Mouse (Mus musculus): ENCODE measurements around the gene Fam162a. TPM values are rescaled to one million over a fixed set of nuclear protein-coding genes. Genes with fewer than 3 reads are reported as not detected.
A peak's percentile ranks its signal among the peaks of the same experiment; 100 is the strongest.
"Not testable (repeated sequence)": the region's sequence is repeated elsewhere in the genome, so short reads cannot be mapped to it uniquely, and the experiment has no call there.

Fam162a gene
- polyA plus RNA-seq (2012): 5.7 and 7.9 TPM in 2 replicates

GRCm38 (mm10) chr16:36071450-36072379 lies at the start of gene Fam162a, which contains the start of gene Ccdc58:
Gene Fam162a, minus strand, starts transcription at chr16:36071594.
Gene Ccdc58, plus strand, starts transcription at chr16:36071685.
- Histone ChIP-seq H3K9me3 (ENCODE audit: control insufficient read depth, low read length) (no peaks in the 10 kb centered on the region), H3K4me3 (replicated peaks) (peak within 1 kb of the TSS; percentile 77), H3K4me1 (ENCODE audit: control insufficient read depth) (peaks cover 47% of the 10 kb centered on the region), H3K36me3 (ENCODE audit: control insufficient read depth) (peaks cover 30% of the 10 kb centered on the region), H3K27me3 (ENCODE audit: control insufficient read depth) (no peaks in the 10 kb centered on the region)
- TF ChIP-seq TAL1 (IDR thresholded peaks at IDR 0.05; ENCODE audit: low read length) (no peak), GATA1 (IDR thresholded peaks at IDR 0.05; ENCODE audit: low read length) (no peak)

GRCm38 (mm10) chr16:36115751-36116150 lies 44.4 kb upstream of the Fam162a start:
- not testable (repeated sequence) for H3K36me3 ChIP-seq (ENCODE audit: control insufficient read depth); H3K4me3 ChIP-seq (replicated peaks); H3K4me1 ChIP-seq (ENCODE audit: control insufficient read depth); H3K9me3 ChIP-seq (ENCODE audit: control insufficient read depth, low read length); H3K27me3 ChIP-seq (ENCODE audit: control insufficient read depth)

- not testable (repeated sequence) for H3K9me3 ChIP-seq (ENCODE audit: control insufficient read depth, low read length); H3K4me3 ChIP-seq (replicated peaks); H3K36me3 ChIP-seq (ENCODE audit: control insufficient read depth); H3K27me3 ChIP-seq (ENCODE audit: control insufficient read depth); H3K4me1 ChIP-seq (ENCODE audit: control insufficient read depth)
Observed at GRCm38 (mm10) chr16:36111486-36111885, 40.1 kb upstream of the Fam162a start.

- TF ChIP-seq GATA1 (IDR thresholded peaks at IDR 0.05; ENCODE audit: low read length) (no peak), TAL1 (IDR thresholded peaks at IDR 0.05; ENCODE audit: low read length) (no peak)
- Histone ChIP-seq H3K9me3 (ENCODE audit: control insufficient read depth, low read length) (no peaks in the 10 kb centered on the region), H3K4me3 (replicated peaks) (no peak overlapping the region), H3K36me3 (ENCODE audit: control insufficient read depth) (no peaks in the 10 kb centered on the region), H3K4me1 (ENCODE audit: control insufficient read depth) (no peaks in the 10 kb centered on the region), H3K27me3 (ENCODE audit: control insufficient read depth) (no peaks in the 10 kb centered on the region)
Observed at GRCm38 (mm10) chr16:36102211-36102610, 30.8 kb upstream of the Fam162a start.

GRCm38 (mm10) chr16:36101526-36101925 lies 30.1 kb upstream of the Fam162a start:
- Histone ChIP-seq H3K9me3 (ENCODE audit: control insufficient read depth, low read length) (no peaks in the 10 kb centered on the region), H3K4me1 (ENCODE audit: control insufficient read depth) (no peaks in the 10 kb centered on the region), H3K4me3 (replicated peaks) (no peak overlapping the region), H3K27me3 (ENCODE audit: control insufficient read depth) (no peaks in the 10 kb centered on the region), H3K36me3 (ENCODE audit: control insufficient read depth) (no peaks in the 10 kb centered on the region)
- TF ChIP-seq TAL1 (IDR thresholded peaks at IDR 0.05; ENCODE audit: low read length) (no peak), GATA1 (IDR thresholded peaks at IDR 0.05; ENCODE audit: low read length) (no peak)

- H3K4me1 ChIP-seq (ENCODE audit: control insufficient read depth); H3K27me3 ChIP-seq (ENCODE audit: control insufficient read depth); H3K4me3 ChIP-seq (replicated peaks); H3K36me3 ChIP-seq (ENCODE audit: control insufficient read depth); H3K9me3 ChIP-seq (ENCODE audit: control insufficient read depth, low read length): not testable (repeated sequence)
Observed at GRCm38 (mm10) chr16:36097813-36098499, 26.6 kb upstream of the Fam162a start.

- H3K9me3 ChIP-seq (ENCODE audit: control insufficient read depth, low read length): no peaks in the 10 kb centered on the region
- H3K4me3 ChIP-seq (replicated peaks): no peak overlapping the region
- no peaks in the 10 kb centered on the region for H3K4me1 ChIP-seq (ENCODE audit: control insufficient read depth)
- no peak for TF ChIP-seq TAL1 (IDR thresholded peaks at IDR 0.05; ENCODE audit: low read length)
- TF ChIP-seq GATA1 (IDR thresholded peaks at IDR 0.05; ENCODE audit: low read length): no peak
- no peaks in the 10 kb centered on the region for H3K27me3 ChIP-seq (ENCODE audit: control insufficient read depth)
- peaks cover 25% of the 10 kb centered on the region for H3K36me3 ChIP-seq (ENCODE audit: control insufficient read depth)
Observed at GRCm38 (mm10) chr16:36094079-36094478, 22.7 kb upstream of the Fam162a start.

- H3K4me1 ChIP-seq (ENCODE audit: control insufficient read depth): no peaks in the 10 kb centered on the region
- peaks cover 48% of the 10 kb centered on the region for H3K36me3 ChIP-seq (ENCODE audit: control insufficient read depth)
Observed at GRCm38 (mm10) chr16:36090785-36091509, 19.6 kb upstream of the Fam162a start.

More at GRCm38 (mm10) chr16:36090785-36091509, 19.6 kb upstream of the Fam162a start:
- Histone ChIP-seq H3K9me3 (ENCODE audit: control insufficient read depth, low read length) (no peaks in the 10 kb centered on the region), H3K4me3 (replicated peaks) (no peak overlapping the region), H3K27me3 (ENCODE audit: control insufficient read depth) (no peaks in the 10 kb centered on the region)
- TF ChIP-seq GATA1 (IDR thresholded peaks at IDR 0.05; ENCODE audit: low read length) (no peak), TAL1 (IDR thresholded peaks at IDR 0.05; ENCODE audit: low read length) (no peak)

Data from erythroblast, embryonic 14.5 days (primary cell).